Mouse (Mus musculus): ENCODE data around the gene Ints7.

The Ints7 gene

GRCm38 (mm10) chr1:191575458-191576247 is at the start of gene Ints7, which contains the start of gene Dtl:
Ints7 (plus strand) TSS chr1:191575636.
Dtl (minus strand) TSS chr1:191575544.
- peak within 1 kb of the TSS; percentile 97 for H3K4me3 ChIP-seq (replicated peaks; ENCODE audit: low read length)
- H3K36me3 ChIP-seq (ENCODE audit: insufficient read depth, low read length): peaks cover 59% of the 10 kb centered on the region
- H3K27me3 ChIP-seq (ENCODE audit: insufficient read depth, low read length): no peaks in the 10 kb centered on the region
- peaks cover 46% of the 10 kb centered on the region for H3K4me1 ChIP-seq (replicated peaks; ENCODE audit: low read depth, low read length)
- peaks cover 16% of the 10 kb centered on the region for H3K9me3 ChIP-seq (ENCODE audit: low read length)
- TF ChIP-seq POU5F1 (IDR thresholded peaks at IDR 0.05; ENCODE audit: borderline replicate concordance, low read length): no peak
- TF ChIP-seq CTCF (conservative IDR thresholded peaks at IDR 0.05; ENCODE audit: low read length): peak; percentile 79
- TF ChIP-seq NANOG (IDR thresholded peaks at IDR 0.05; ENCODE audit: borderline replicate concordance, low read length): no peak

GRCm38 (mm10) chr1:191527089-191527488 is 48.3 kb upstream of the Ints7 start:
- no peak overlapping the region for H3K4me3 ChIP-seq (replicated peaks; ENCODE audit: low read length)
- H3K9me3 ChIP-seq (ENCODE audit: low read length): no peaks in the 10 kb centered on the region
- no peak for TF ChIP-seq NANOG (IDR thresholded peaks at IDR 0.05; ENCODE audit: borderline replicate concordance, low read length)
- no peak for TF ChIP-seq POU5F1 (IDR thresholded peaks at IDR 0.05; ENCODE audit: borderline replicate concordance, low read length)
- TF ChIP-seq CTCF (conservative IDR thresholded peaks at IDR 0.05; ENCODE audit: low read length): no peak
- no peaks in the 10 kb centered on the region; the same call in 1 of the 2 replicates for H3K4me1 ChIP-seq (replicated peaks; ENCODE audit: low read depth, low read length)
- peaks cover 2% of the 10 kb centered on the region for H3K36me3 ChIP-seq (ENCODE audit: insufficient read depth, low read length)
- H3K27me3 ChIP-seq (ENCODE audit: insufficient read depth, low read length): no peaks in the 10 kb centered on the region

GRCm38 (mm10) chr1:191527921-191528612 is 47.4 kb upstream of the Ints7 start:
- Histone ChIP-seq H3K27me3 (ENCODE audit: insufficient read depth, low read length) (no peaks in the 10 kb centered on the region), H3K4me3 (replicated peaks; ENCODE audit: low read length) (no peak overlapping the region), H3K36me3 (ENCODE audit: insufficient read depth, low read length) (peaks cover 11% of the 10 kb centered on the region), H3K9me3 (ENCODE audit: low read length) (no peaks in the 10 kb centered on the region), H3K4me1 (replicated peaks; ENCODE audit: low read depth, low read length) (no peaks in the 10 kb centered on the region; the same call in 1 of the 2 replicates)
- no peak for TF ChIP-seq CTCF (conservative IDR thresholded peaks at IDR 0.05; ENCODE audit: low read length)

- Histone ChIP-seq H3K4me1 (replicated peaks; ENCODE audit: low read depth, low read length) (no peaks in the 10 kb centered on the region; the same call in 1 of the 2 replicates), H3K27me3 (ENCODE audit: insufficient read depth, low read length) (no peaks in the 10 kb centered on the region), H3K4me3 (replicated peaks; ENCODE audit: low read length) (no peak overlapping the region), H3K36me3 (ENCODE audit: insufficient read depth, low read length) (peaks cover 22% of the 10 kb centered on the region), H3K9me3 (ENCODE audit: low read length) (no peaks in the 10 kb centered on the region)
- TF ChIP-seq CTCF (conservative IDR thresholded peaks at IDR 0.05; ENCODE audit: low read length) (no peak), POU5F1 (IDR thresholded peaks at IDR 0.05; ENCODE audit: borderline replicate concordance, low read length) (no peak), NANOG (IDR thresholded peaks at IDR 0.05; ENCODE audit: borderline replicate concordance, low read length) (no peak)
These were observed 46.0 kb upstream of the Ints7 start for GRCm38 (mm10) chr1:191529406-191529805.

- no peak overlapping the region for H3K4me3 ChIP-seq (replicated peaks; ENCODE audit: low read length)
- peaks cover 36% of the 10 kb centered on the region for H3K36me3 ChIP-seq (ENCODE audit: insufficient read depth, low read length)
- no peaks in the 10 kb centered on the region; the same call in 1 of the 2 replicates for H3K4me1 ChIP-seq (replicated peaks; ENCODE audit: low read depth, low read length)
- no peaks in the 10 kb centered on the region for H3K9me3 ChIP-seq (ENCODE audit: low read length)
- TF ChIP-seq CTCF (conservative IDR thresholded peaks at IDR 0.05; ENCODE audit: low read length): no peak
- no peak for TF ChIP-seq POU5F1 (IDR thresholded peaks at IDR 0.05; ENCODE audit: borderline replicate concordance, low read length)
- no peak for TF ChIP-seq NANOG (IDR thresholded peaks at IDR 0.05; ENCODE audit: borderline replicate concordance, low read length)
- no peaks in the 10 kb centered on the region for H3K27me3 ChIP-seq (ENCODE audit: insufficient read depth, low read length)
These were observed 44.4 kb upstream of the Ints7 start for GRCm38 (mm10) chr1:191531023-191531422.

- peaks cover 75% of the 10 kb centered on the region for H3K36me3 ChIP-seq (ENCODE audit: insufficient read depth, low read length)
- H3K4me3 ChIP-seq (replicated peaks; ENCODE audit: low read length): no peak overlapping the region
- no peaks in the 10 kb centered on the region for H3K9me3 ChIP-seq (ENCODE audit: low read length)
- peaks cover 5% of the 10 kb centered on the region; the same call in 1 of the 2 replicates for H3K4me1 ChIP-seq (replicated peaks; ENCODE audit: low read depth, low read length)
- no peaks in the 10 kb centered on the region for H3K27me3 ChIP-seq (ENCODE audit: insufficient read depth, low read length)
- TF ChIP-seq NANOG (IDR thresholded peaks at IDR 0.05; ENCODE audit: borderline replicate concordance, low read length) (no peak), POU5F1 (IDR thresholded peaks at IDR 0.05; ENCODE audit: borderline replicate concordance, low read length) (no peak), CTCF (conservative IDR thresholded peaks at IDR 0.05; ENCODE audit: low read length) (no peak)
These were observed 40.5 kb upstream of the Ints7 start for GRCm38 (mm10) chr1:191534896-191535295.

GRCm38 (mm10) chr1:191540300-191540699 is 35.1 kb upstream of the Ints7 start:
- Histone ChIP-seq H3K9me3 (ENCODE audit: low read length) (no peaks in the 10 kb centered on the region), H3K4me3 (replicated peaks; ENCODE audit: low read length) (no peak overlapping the region), H3K27me3 (ENCODE audit: insufficient read depth, low read length) (no peaks in the 10 kb centered on the region), H3K36me3 (ENCODE audit: insufficient read depth, low read length) (peaks cover 97% of the 10 kb centered on the region), H3K4me1 (replicated peaks; ENCODE audit: low read depth, low read length) (0 out of 2 replicates have a peak, but pooled peaks cover 5% of the 10 kb centered on the region)
- TF ChIP-seq NANOG (IDR thresholded peaks at IDR 0.05; ENCODE audit: borderline replicate concordance, low read length): no peak
- TF ChIP-seq POU5F1 (IDR thresholded peaks at IDR 0.05; ENCODE audit: borderline replicate concordance, low read length): no peak
- TF ChIP-seq CTCF (conservative IDR thresholded peaks at IDR 0.05; ENCODE audit: low read length): no peak

GRCm38 (mm10) chr1:191541014-191541413 is 34.4 kb upstream of the Ints7 start:
- Histone ChIP-seq H3K4me1 (replicated peaks; ENCODE audit: low read depth, low read length) (0 out of 2 replicates have a peak, but pooled peaks cover 5% of the 10 kb centered on the region), H3K9me3 (ENCODE audit: low read length) (no peaks in the 10 kb centered on the region), H3K4me3 (replicated peaks; ENCODE audit: low read length) (no peak overlapping the region), H3K36me3 (ENCODE audit: insufficient read depth, low read length) (peaks cover 97% of the 10 kb centered on the region), H3K27me3 (ENCODE audit: insufficient read depth, low read length) (no peaks in the 10 kb centered on the region)
- TF ChIP-seq NANOG (IDR thresholded peaks at IDR 0.05; ENCODE audit: borderline replicate concordance, low read length): no peak
- TF ChIP-seq CTCF (conservative IDR thresholded peaks at IDR 0.05; ENCODE audit: low read length): no peak
- no peak for TF ChIP-seq POU5F1 (IDR thresholded peaks at IDR 0.05; ENCODE audit: borderline replicate concordance, low read length)

All from E14TG2a.4 (cell line).